Mouse (Mus musculus) cerebellum, postnatal 10 days (tissue): ENCODE results near the gene Irak2.
A peak's percentile ranks its signal among the peaks of the same experiment; 100 is the strongest.
"Not testable (repeated sequence)": the region's sequence is repeated elsewhere in the genome, so short reads cannot be mapped to it uniquely, and the experiment has no call there.

Experiments
- DNase-seq, 2 experiments: peaks; one replicate each; pipeline ENCODE4 v3.0.0; 2021; ENCODE audit warnings: mixed read lengths in 2 of 2

The Irak2 gene

GRCm38 (mm10) chr6:113713389-113713788 is 75.1 kb downstream of the Irak2 start:
- not testable (repeated sequence) for DNase-seq

DNA sequence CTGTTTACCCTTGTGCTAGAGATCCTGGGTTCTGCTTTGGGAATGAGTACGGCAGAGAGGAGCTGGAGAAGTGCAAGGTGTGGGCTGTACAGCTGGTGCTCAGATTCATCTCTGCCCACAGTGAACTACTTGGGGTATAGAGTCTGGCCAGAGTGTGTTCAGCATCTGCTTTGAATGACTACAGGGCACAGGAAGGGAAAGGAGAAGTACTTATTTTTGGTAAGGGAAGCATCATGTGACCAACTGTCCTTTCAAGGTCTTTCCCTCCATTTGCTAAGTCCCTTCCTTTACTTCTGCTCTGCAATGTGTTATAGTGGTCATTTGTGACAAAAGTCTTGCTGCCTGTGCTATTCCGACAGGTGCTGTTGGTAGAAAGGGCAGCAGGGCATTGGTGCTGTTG is 76.0 kb downstream of the Irak2 start:
- DNase-seq, result no peak

GRCm38 (mm10) chr6:113714797-113715196 is 76.5 kb downstream of the Irak2 start:
- no peak for DNase-seq

DNA sequence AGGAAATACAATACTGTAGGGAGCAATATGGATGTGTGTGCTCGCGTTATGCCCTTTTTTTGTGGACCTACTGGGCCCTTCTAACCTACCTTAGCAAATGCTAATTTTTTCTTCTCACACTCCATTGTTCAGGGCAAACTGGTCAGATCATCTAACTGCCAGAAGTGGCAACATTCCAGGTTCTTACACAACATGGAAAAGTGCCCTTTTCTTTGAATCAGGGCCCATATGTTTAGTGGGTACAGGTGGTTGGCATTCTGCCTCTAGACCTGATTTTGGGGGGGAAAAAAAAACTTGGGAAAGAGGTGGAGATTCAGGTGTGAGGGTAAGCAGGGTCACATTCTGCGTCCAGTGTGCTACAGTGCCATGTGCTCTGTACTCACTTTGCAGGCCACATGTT is 79.3 kb downstream of the Irak2 start:
- DNase-seq, result no peak

DNA sequence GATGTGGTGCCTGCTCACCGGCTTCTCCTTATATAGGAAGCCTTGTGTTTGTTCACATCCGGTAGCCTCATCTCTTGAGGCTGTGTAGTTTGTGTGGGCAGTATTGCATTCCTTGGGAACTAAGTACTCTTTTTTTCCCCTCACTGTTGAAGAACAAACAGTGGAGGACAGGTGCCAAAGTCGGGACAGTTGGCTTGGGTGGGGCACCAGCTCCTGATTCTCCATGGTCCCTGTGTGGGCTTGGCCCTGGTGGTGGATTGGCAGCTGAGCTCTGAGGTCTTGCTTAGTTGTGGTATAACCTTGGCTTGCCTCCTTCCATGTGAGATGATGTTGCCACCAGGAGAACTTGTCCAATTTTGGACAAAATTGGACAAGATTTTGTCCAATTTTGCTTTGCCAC is 81.6 kb downstream of the Irak2 start, which contains the start of gene Ghrl:
Ghrl (minus strand) TSS at position 3 of the 400 bp plus-strand sequence.
- no peak for DNase-seq

- DNase-seq, result no peak
These were observed 82.8 kb downstream of the Irak2 start for GRCm38 (mm10) chr6:113721061-113721460.

DNA sequence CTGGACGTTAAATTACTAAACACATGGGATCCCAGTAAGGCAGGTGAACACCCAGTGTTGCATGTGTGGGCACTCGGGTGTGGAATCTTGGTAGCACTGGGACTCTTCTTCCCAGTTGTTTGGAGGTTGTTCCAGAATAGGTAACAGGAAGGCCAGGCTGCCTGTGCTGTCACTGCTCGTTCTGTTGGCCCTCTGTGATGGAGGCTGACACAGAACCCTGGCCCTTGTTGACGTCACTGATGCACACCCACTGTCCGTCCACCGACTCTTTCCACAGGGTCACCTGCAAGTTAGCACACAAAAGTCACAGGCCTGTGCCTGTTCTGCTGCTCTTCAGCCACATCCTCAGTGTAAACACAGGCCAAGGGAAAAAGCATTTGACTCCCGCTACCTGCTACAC is 89.9 kb downstream of the Irak2 start:
- no peak for DNase-seq

DNA sequence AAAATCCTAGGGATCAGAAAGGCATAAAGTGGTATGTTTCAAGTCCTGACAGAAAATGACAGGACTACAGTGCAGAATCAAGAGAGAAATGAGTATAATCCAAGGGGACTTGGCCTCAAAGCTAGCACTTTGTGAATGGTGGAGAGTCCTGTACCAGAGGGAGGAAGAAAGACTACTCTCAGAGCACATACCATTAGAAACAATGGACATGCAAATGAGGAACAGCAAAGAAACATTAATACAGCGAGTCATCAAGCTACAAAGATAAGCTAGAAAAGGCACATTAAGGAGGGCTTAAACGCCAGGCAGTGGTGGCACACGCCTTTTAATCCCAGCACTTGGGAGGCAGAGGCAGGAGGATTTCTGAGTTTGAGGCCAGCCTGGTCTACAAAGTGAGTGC is 93.0 kb downstream of the Irak2 start:
- no peak for DNase-seq

DNA sequence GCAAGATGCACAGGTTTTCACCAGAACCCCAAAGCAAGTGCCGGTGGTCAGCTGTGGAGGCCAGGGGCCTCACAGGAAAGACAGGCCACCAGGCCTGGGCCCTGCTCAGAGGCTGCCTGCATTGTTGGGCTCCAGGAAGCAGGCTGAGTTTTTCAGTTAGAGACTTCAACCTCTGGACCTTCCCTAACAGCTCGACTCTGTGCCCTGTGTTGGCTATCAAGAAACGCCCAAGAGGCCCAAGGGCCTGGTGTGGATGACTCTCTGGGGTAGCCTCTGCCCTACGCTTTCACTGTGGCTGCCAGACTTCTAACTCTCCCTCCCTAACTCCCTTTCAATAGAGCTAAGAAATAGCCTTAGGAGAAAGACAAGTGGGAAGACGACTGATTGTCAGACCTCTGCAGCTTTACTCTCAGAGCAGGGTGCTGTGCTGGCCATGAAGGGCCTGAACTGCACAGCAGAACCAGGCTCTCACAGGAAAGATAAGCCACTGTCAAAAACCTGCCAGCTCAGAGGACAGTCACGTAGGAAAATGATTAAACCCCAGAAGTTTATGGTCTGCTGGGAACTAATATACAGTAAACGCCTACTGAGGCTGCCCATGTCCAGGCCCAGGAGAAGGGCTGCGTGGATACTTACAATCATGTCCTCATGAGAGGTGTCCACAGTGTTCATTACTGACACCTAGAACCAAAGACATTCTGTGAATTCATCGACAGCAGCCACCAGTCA is 99.2 kb downstream of the Irak2 start:
- DNase-seq, result no peak

DNA sequence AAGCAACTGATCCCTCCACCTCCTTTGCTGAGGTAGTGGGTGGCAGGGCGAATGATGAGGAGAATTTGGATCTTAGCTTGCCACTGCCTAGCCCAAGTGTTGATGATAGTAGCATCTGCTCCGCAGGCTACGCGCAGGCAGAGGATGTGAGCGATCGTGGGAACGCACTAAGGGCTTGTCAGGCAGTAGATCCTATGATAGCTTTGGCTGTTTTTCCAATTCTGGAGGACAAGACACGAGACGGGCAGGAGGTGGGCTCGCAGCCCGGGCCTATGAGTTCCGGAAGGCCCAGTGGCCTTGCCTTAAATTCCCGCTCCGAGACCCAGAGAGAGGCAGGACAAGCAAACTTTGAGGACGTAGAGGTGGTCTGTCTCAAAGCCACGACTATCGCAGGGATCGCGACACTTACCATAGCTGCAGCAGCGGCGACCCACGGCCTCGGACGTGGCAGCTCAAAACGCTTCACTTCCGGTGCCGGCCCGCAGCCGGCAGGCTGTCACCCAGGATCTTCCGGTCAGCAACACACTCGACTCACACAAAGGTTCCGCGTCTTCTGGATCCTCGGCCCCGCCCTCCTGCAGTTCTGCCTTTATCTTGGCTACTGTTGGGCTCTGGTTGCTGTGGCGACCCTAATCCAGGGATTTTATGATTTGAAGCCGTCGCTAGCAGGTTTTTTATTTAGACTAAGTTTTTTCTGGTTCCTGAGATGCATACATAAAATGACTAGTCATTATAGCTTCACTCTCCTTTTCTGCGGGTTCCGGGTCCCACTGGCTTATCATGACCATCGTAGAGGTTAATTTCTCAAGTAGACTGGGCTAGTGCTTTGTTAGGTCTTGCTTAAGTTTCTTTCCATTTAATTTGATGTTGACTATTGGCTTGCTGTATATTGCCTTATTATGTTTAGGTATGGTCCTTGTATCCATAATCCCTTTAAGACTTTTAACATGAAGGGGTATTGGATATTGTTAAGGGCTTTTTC is 102.3 kb downstream of the Irak2 start, which contains the start of gene Sec13:
Sec13 (minus strand) TSS at position 508 of the 982 bp plus-strand sequence.
- peak; percentile 91 to 93 for DNase-seq

DNA sequence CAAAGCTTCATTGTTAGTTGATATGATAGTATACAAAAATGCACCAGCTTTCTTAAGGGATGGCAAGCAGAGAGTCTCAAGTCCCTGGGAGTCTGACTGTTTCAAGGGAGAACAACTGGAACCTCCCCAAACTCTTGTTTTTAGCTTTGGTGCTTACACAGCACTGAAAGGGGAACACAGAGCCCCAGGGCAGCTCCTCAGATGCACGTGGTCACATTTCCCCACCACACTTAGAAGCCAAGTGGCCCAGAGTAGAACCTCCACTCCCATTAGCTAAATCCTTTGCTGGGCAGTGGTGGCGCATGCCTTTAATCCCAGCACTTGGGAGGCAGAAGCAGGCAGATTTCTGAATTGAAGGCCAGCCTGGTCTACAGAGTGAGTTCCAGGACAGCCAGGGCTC is 103.2 kb downstream of the Irak2 start:
- no peak for DNase-seq

DNA sequence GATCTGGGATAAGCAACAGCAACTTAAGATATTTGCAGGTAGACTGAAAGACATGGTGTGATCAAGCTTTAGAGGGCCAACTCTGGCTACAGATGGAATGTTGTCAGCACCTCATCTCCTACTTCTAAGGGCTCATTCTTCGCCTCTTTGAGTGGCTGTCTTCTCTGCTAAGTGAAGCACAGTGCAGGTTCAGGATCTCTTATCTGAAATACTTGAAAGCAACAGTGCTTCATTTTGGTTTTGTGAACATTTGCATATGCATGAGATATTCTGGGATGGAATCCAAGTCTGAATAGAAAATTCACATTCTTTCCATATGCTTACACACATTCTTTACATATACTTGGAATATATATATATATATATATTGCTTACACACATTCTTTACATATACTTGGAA is 104.1 kb downstream of the Irak2 start:
- DNase-seq, result no peak

DNA sequence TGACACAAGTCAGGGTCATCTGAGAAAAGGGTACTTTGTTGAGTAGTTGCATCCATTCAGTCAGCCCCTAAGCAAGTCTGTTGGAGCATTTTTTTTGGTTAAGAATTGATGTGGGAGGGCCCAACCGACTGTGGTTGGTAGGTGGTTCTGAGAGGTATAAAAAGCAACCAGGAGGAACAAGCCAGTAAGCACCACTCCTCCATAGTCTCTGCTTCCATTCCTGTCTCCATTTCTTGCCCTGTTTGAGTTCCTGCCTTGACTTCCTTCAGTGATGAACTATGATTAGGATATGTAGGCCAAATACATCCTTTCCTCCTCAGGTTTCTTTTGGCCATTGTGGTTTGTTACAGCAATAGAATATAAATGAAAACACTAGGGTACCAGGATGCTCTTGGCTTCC is 104.8 kb downstream of the Irak2 start:
- no peak for DNase-seq
